Mouse (Mus musculus): Measurements from ENCODE around the gene Olfr259. TPM values are rescaled to one million over a fixed set of nuclear protein-coding genes. Genes with fewer than 3 reads are reported as not detected.

The Olfr259 gene
- total RNA-seq (2015; ENCODE audit: low replicate concordance): not detected in 2 replicates
- total RNA-seq (2017; ENCODE audit: low replicate concordance): not detected in 2 replicates

DNA sequence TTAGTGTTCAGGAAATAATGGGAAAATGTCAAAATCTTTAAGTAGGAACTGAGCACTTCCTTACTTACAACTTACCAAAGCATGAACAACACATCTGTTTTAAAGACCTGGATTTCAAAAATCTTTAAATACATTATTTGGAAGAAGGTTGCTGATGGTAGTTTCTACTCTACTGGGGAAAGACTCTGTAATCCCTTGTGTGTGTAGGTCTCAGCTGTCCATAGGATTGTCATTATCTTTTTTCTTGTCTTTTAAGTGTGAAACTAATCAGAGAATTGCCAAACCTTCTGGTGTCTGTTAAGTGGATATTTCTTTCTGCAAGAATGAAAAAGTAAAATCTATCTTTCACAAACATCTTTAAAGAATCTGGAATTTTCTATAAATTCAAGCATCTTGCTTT is at the start of gene Olfr259:
Gene Olfr259, minus strand, starts transcription at position 101 of the 400 bp plus-strand sequence.
- no peak for ATAC-seq (replicated peaks; ENCODE audit: low FRiP score, poor library complexity, severe bottlenecking)

DNA sequence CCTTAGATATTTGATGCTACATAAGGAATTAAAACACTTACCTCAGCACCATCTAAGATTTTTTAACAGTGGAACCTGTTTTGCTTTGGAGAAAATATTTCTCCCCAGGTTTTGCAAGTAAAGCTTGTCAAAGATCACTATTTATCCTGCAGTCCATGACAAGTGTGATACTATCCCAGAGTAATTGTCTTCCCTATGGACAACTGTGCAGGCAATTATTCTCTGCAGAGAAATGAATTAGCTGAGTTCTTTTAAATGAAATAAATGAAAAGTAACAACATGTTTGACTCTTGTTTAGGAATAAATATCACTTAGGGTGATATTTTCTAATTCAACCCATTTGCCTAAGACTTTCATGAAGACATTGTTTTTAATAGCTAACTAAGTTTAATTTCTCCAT is 38.2 kb upstream of the Olfr259 start, which contains the start of gene Olfr1111:
Gene Olfr1111, minus strand, starts transcription at position 101 of the 400 bp plus-strand sequence.
- no peak for ATAC-seq (replicated peaks; ENCODE audit: low FRiP score, poor library complexity, severe bottlenecking)

- ATAC-seq (replicated peaks; ENCODE audit: low FRiP score, poor library complexity, severe bottlenecking): no peak
Measured at GRCm38 (mm10) chr2:87140200-87140599, 25.8 kb upstream of the Olfr259 start, which contains the start of gene Olfr1110. Olfr1110 (minus strand) TSS chr2:87140300.

- ATAC-seq (replicated peaks; ENCODE audit: low FRiP score, poor library complexity, severe bottlenecking): no peak
Measured at GRCm38 (mm10) chr2:87095908-87096307, 18.5 kb downstream of the Olfr259 start, which contains the start of gene Olfr1109. Olfr1109 (minus strand) TSS chr2:87096008.

- ATAC-seq (replicated peaks; ENCODE audit: low FRiP score, poor library complexity, severe bottlenecking): no peak
Measured at GRCm38 (mm10) chr2:87075717-87076116, 38.6 kb downstream of the Olfr259 start, which contains the start of gene Olfr1107. Olfr1107 (minus strand) TSS chr2:87075817.

Other genes starting within 250 kb of the Olfr259 start
- not detected in 2 replicates for gene Gm13723, start 239.8 kb downstream of the Olfr259 start, total RNA-seq (2015; ENCODE audit: low replicate concordance)
- gene Gm13723, start 239.8 kb downstream of the Olfr259 start, total RNA-seq (2017; ENCODE audit: low replicate concordance): not detected in 2 replicates
- not detected in 2 replicates for gene Olfr1097, start 222.4 kb downstream of the Olfr259 start, total RNA-seq (2015; ENCODE audit: low replicate concordance)
- not detected in 2 replicates for gene Olfr1097, start 222.4 kb downstream of the Olfr259 start, total RNA-seq (2017; ENCODE audit: low replicate concordance)
- not detected in 2 replicates for gene Olfr1098, start 190.0 kb downstream of the Olfr259 start, total RNA-seq (2015; ENCODE audit: low replicate concordance)
- gene Olfr1098, start 190.0 kb downstream of the Olfr259 start, total RNA-seq (2017; ENCODE audit: low replicate concordance): not detected in 2 replicates
- not detected in 2 replicates for gene Olfr1099, start 153.9 kb downstream of the Olfr259 start, total RNA-seq (2015; ENCODE audit: low replicate concordance)
- not detected in 2 replicates for gene Olfr1099, start 153.9 kb downstream of the Olfr259 start, total RNA-seq (2017; ENCODE audit: low replicate concordance)
- gene Olfr1100, start 134.6 kb downstream of the Olfr259 start, total RNA-seq (2015; ENCODE audit: low replicate concordance): not detected in 2 replicates
- gene Olfr1100, start 134.6 kb downstream of the Olfr259 start, total RNA-seq (2017; ENCODE audit: low replicate concordance): not detected in 2 replicates
- gene Olfr1101, start 123.3 kb downstream of the Olfr259 start, total RNA-seq (2015; ENCODE audit: low replicate concordance): not detected in 2 replicates
- gene Olfr1101, start 123.3 kb downstream of the Olfr259 start, total RNA-seq (2017; ENCODE audit: low replicate concordance): not detected in 2 replicates
- gene Olfr1102, start 116.2 kb downstream of the Olfr259 start, total RNA-seq (2015; ENCODE audit: low replicate concordance): not detected in 2 replicates
- not detected in 2 replicates for gene Olfr1102, start 116.2 kb downstream of the Olfr259 start, total RNA-seq (2017; ENCODE audit: low replicate concordance)
- gene Olfr1104, start 87.5 kb downstream of the Olfr259 start, total RNA-seq (2015; ENCODE audit: low replicate concordance): not detected in 2 replicates
- not detected in 2 replicates for gene Olfr1104, start 87.5 kb downstream of the Olfr259 start, total RNA-seq (2017; ENCODE audit: low replicate concordance)
- not detected in 2 replicates for gene Olfr1105, start 78.0 kb downstream of the Olfr259 start, total RNA-seq (2015; ENCODE audit: low replicate concordance)
- not detected in 2 replicates for gene Olfr1105, start 78.0 kb downstream of the Olfr259 start, total RNA-seq (2017; ENCODE audit: low replicate concordance)
- not detected in 2 replicates for gene Olfr1106, start 62.3 kb downstream of the Olfr259 start, total RNA-seq (2015; ENCODE audit: low replicate concordance)
- not detected in 2 replicates for gene Olfr1106, start 62.3 kb downstream of the Olfr259 start, total RNA-seq (2017; ENCODE audit: low replicate concordance)
- not detected in 2 replicates for gene Olfr1107, start 38.8 kb downstream of the Olfr259 start, total RNA-seq (2015; ENCODE audit: low replicate concordance)
- gene Olfr1107, start 38.8 kb downstream of the Olfr259 start, total RNA-seq (2017; ENCODE audit: low replicate concordance): not detected in 2 replicates
- not detected in 2 replicates for gene Olfr1109, start 18.6 kb downstream of the Olfr259 start, total RNA-seq (2015; ENCODE audit: low replicate concordance)
- not detected in 2 replicates for gene Olfr1109, start 18.6 kb downstream of the Olfr259 start, total RNA-seq (2017; ENCODE audit: low replicate concordance)
- gene Olfr1110, start 25.7 kb upstream of the Olfr259 start, total RNA-seq (2015; ENCODE audit: low replicate concordance): not detected in 2 replicates
- gene Olfr1110, start 25.7 kb upstream of the Olfr259 start, total RNA-seq (2017; ENCODE audit: low replicate concordance): not detected in 2 replicates
- not detected in 2 replicates for gene Olfr1111, start 38.1 kb upstream of the Olfr259 start, total RNA-seq (2015; ENCODE audit: low replicate concordance)
- not detected in 2 replicates for gene Olfr1111, start 38.1 kb upstream of the Olfr259 start, total RNA-seq (2017; ENCODE audit: low replicate concordance)
- not detected in 2 replicates for gene Olfr1112, start 73.2 kb upstream of the Olfr259 start, total RNA-seq (2015; ENCODE audit: low replicate concordance)
- not detected in 2 replicates for gene Olfr1112, start 73.2 kb upstream of the Olfr259 start, total RNA-seq (2017; ENCODE audit: low replicate concordance)
- not detected in 2 replicates for gene Olfr1113, start 94.4 kb upstream of the Olfr259 start, total RNA-seq (2015; ENCODE audit: low replicate concordance)
- gene Olfr1113, start 94.4 kb upstream of the Olfr259 start, total RNA-seq (2017; ENCODE audit: low replicate concordance): not detected in 2 replicates
- gene Olfr1115, start 133.4 kb upstream of the Olfr259 start, total RNA-seq (2015; ENCODE audit: low replicate concordance): not detected in 2 replicates
- not detected in 2 replicates for gene Olfr1115, start 133.4 kb upstream of the Olfr259 start, total RNA-seq (2017; ENCODE audit: low replicate concordance)
- not detected in 2 replicates for gene Olfr1116, start 153.0 kb upstream of the Olfr259 start, total RNA-seq (2015; ENCODE audit: low replicate concordance)
- not detected in 2 replicates for gene Olfr1116, start 153.0 kb upstream of the Olfr259 start, total RNA-seq (2017; ENCODE audit: low replicate concordance)
- not detected in 2 replicates for gene Olfr1118, start 193.0 kb upstream of the Olfr259 start, total RNA-seq (2015; ENCODE audit: low replicate concordance)
- gene Olfr1118, start 193.0 kb upstream of the Olfr259 start, total RNA-seq (2017; ENCODE audit: low replicate concordance): not detected in 2 replicates
- gene Olfr1120, start 240.2 kb upstream of the Olfr259 start, total RNA-seq (2015; ENCODE audit: low replicate concordance): not detected in 2 replicates
- not detected in 2 replicates for gene Olfr1120, start 240.2 kb upstream of the Olfr259 start, total RNA-seq (2017; ENCODE audit: low replicate concordance)